Mouse (Mus musculus): ENCODE data around the gene Sgce.

DNA sequence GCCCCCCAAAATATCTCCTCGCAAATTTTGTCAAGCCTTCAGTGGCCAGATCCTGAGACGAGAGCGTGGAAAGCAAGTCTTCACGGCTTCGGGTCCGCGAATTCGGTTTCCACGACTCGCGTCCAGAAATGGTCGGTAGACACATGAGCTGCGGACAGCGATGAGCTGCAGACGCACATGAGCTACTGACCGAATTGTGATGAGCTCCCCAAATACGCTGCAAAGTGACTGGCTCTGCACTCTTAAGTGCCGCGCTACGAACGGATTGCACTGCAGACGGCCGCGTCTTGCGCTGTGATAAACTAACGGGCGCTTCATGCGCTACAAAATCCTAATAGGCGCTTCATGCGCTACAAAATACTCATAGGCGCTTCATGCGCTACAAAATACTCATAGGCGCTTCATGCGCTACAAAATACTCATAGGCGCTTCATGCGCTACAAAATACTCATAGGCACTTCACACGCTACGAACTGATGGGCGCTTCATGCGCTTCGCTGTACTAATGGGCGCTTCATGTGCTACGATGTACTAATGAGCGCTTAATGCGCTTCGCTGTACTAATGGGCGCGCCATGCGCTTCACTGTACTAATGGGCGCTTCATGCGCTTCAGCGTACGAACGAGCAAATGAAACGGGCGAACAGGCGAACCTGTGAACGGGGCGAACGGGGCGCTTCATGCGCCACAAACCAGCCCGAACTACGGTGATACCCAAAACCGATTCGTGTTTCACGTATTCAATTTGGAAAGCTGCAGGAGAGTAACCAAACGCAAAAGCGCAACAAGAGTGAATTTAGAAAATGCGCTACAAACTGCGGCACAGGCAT, 884 bp upstream of the Sgce start:
- TF ChIP-seq ZNF384 (IDR thresholded peaks at IDR 0.05; ENCODE audit: low read depth, low read length), result no peak
- TF ChIP-seq ZC3H11A (IDR thresholded peaks at IDR 0.05; ENCODE audit: borderline replicate concordance, low read depth, low read length), result no peak
- TF ChIP-seq CHD2 (IDR thresholded peaks at IDR 0.05; ENCODE audit: low read depth, low read length), result no peak
- TF ChIP-seq HCFC1 (IDR thresholded peaks at IDR 0.05; ENCODE audit: borderline replicate concordance, insufficient read depth, low read length), result no peak
